Mouse (Mus musculus) layer of hippocampus, postnatal 10 days (tissue): ENCODE measurements around the gene Tll1. TPM values are rescaled to one million over a fixed set of nuclear protein-coding genes. Genes with fewer than 3 reads are reported as not detected.

Experiments
- DNase-seq, 2 experiments: peaks; one replicate each; pipeline ENCODE4 v3.0.0; 2021; ENCODE audit warnings: low spot score in 2 of 2
- long read RNA-seq: library from polyadenylated mRNA; stranded (forward); transcript quantifications from one replicate; pipeline ENCODE4 v2.0.0, GENCODE M21; 2023
- total RNA-seq, 2 experiments: library from RNA; stranded (reverse); gene quantifications; 2 replicates each; pipeline ENCODE4 v1.2.3; 2021

The Tll1 gene
- 1 to 10 TPM; 7.0 to 7.5 TPM for total RNA-seq
- long read RNA-seq, full-length matches to known transcripts = 1 of 4 reads
- long read RNA-seq, partial matches to known transcripts = 1 of 4 reads
- long read RNA-seq, other reads (novel, unspliced or antisense) = 2 of 4 reads

DNA sequence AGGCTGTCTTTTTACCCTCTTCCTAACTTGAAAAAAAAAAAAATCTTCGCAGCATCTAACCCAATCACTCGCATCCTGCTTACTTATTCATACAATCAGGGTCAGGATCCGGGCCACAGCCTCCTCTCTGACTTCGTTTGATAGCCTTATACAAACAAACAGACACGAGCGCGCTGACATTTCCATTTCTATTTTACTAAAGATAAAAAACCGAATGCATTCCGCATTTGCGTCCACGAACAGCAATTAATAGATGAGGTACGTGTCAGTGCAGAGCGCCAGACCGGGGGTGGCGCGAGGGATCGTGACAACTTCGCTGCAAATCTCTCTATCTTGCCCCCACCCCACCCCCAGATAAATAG, at the start of gene Tll1:
Gene Tll1, minus strand, starts transcription at position 248 of the 362 bp plus-strand sequence.
- DNase-seq = peak; percentile 11 to 24

DNA sequence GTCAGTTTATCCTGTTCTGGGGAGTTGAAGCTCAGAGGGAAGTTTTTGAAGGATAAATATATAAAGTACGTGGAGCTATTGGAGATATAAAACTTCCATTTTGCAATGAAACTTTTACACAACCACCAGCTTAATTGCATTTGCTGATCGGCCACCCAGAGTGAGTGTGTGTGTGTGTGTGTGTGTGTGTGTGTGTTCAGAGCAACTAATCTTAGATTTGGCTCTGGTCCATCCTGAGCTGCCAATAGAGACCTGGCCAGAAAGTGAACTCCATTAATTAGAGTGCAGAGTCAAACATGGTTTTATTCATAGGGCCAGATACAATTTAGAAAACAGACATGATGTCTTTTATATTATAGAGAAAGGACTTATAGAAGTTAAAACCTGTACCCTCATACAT, 32.6 kb upstream of the Tll1 start:
- no peak for DNase-seq

DNA sequence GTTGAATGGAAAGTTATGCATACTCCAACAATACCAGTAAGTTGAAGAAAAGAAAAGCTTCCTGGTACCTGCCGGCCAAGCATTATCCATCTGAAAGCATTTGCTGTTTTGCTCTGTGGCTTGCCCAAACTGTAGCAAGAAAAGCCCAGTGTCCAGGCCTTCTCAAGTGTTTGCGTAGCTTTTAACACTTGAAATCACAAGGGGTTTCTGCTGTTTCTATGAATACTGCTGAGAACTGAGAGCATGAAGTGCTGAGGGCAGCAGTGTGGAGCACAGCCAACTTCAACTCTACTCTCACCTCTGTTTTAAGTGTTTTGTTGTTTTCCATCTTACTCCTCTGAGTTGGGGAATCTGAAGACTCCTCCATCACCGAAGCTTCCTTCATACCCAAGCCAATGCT, 15.5 kb upstream of the Tll1 start:
- DNase-seq = no peak

DNA sequence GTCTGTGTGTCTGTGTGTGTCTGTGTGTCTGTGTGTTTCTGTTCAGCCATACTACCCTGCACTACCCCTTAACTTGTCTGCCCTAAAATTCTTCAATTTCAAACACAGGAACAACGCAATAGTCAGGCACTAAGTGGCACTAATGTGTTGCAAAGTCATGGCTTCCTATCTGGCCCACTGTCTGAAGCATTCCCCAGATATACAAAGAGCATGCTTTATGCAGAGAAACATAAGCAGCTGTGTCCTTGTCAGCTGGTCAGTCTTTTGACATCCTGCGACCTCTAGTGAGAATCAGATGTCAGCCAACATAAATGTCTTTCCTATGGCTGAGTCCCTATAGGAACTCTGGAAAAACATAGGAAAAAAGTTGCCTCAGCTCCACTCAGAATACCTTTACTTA, 11.6 kb upstream of the Tll1 start:
- no peak for DNase-seq

DNA sequence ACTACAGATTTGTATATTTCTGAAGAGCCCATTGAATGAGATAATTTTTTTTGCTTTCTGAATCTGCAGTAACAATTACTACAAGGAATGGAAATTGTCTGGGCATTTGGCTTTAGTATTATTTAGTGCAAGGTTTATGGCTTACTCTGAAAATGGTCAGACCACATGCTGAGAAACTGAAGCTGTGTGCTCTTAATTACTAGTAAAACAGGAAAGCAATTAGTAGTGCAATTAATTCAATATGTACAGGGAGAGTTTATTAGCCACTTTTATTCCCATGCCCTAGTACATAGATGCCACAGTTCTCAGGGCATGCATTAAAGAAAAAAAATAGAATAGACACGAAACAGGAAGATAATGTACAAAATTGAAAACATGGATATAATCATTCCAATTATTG, 10.2 kb upstream of the Tll1 start:
- no peak for DNase-seq

DNA sequence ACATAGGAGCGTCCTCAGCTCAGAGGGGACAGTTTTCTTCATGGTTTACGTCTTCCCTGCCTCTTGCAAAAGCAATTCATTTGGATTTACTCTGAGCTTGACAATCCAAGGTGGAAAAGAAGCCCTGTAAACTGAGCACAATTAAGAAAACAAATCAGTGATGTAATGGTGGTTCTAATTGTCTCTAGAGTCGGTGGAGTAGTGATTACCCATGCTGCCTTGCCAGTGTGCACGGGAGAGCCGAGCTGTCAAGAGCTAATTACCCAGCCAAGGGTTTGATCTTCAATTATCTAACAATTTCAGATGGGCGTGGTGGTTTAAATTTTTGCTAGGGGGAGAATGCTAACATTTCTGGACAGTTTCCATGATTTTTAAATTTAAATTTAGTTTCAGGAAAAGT, 9.3 kb upstream of the Tll1 start:
- no peak for DNase-seq

DNA sequence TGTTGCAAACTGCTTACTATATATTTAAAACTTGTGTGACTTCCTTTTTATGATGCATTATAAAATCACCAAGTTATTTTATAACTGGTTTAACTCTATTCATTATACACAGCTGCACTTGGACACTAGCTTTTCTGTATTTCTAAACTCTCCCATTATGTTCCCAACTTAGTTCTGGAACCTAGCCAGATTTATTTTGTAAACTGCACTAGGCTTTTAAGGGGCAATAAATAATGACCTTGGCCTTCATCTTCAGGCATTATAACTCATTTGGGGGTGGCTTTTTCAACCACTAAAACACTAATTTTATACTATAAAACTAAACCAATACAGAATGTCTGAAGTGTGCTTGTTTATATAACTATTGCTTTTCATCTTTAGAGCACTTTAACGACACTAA, 8.8 kb upstream of the Tll1 start:
- DNase-seq = no peak

DNA sequence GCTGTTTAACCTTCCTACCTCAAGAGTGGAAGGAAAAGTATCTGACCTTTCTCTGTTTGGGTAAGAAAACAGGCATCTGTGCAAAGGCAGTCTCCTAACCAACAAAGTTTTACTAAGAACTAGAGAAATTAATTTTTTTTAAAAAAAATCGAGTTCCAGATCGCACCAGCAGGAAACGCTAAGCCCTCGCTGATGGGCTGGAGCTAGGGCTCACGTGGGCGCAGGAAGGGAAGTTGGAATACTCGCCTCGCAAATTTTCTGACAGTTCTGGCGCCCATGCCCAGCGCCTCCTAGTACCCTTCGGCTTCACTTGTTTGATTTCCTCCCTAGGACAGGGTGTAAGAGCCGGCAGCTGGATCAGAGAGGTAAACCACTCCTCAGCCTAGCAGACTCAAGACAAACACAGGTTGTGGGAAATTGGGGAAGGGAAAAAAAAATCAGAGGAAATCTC, 365 bp upstream of the Tll1 start:
- peak; percentile 23 to 40 for DNase-seq

DNA sequence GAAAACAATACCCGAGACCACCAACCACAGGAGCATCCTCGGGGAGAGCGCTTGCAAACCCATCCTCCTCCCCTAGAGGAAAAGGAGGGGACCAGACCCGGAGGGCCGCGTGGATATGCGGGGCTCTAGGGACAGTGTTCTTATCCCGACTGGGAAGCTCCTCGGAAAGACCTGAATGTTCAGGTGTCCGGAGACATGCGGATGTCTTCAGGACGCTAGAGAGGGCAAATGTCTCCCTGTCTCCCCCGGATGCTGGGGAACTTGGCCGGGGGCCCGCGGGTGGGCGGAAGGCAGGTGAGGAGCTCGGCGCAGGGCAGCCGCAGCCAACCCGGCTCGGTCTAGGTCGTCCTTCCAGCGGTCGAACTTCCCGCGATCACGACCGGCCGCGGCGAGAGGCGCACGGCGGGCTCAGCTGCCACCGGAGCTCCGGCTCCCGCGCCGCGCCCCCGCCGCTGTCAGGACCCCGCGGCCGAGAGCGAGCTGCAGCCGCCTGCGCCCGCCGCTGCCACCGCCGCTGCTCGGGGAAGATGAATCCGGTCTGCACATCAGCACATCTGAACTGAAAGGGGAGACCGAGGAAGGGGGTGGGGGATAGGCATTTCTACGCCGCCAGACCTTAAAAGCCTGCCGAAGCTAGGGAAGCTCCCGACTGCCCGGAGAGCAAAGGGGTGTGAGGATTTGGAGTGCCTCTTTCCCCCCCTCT, 599 bp downstream of the Tll1 start:
- DNase-seq = peak; percentile 30 to 57

DNA sequence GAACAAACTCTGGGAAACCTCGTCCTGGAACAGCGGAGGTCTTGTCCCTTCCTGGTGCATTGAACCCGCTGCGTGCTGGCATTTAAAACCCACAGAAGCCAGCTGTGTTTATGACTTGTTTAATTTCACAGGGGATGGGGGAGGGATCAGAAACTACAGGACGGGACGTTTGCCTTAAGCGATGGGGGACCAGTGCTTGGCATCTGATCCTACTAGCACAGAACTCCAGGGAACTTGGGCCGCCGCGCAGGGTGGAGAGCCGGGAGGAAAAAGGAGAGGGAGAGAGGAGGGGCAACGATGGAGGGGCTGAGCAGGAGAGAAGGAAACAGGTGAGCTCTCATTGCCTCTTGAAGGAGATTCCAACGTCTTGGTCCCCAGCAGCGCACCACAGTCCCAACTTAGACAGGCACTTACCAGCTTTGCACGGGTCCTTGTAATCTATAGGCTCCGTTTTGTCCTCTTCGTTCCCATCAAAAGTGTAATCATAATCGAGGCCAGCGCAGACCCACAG, 1.2 kb downstream of the Tll1 start:
- DNase-seq = peak; percentile 3 to 15

DNA sequence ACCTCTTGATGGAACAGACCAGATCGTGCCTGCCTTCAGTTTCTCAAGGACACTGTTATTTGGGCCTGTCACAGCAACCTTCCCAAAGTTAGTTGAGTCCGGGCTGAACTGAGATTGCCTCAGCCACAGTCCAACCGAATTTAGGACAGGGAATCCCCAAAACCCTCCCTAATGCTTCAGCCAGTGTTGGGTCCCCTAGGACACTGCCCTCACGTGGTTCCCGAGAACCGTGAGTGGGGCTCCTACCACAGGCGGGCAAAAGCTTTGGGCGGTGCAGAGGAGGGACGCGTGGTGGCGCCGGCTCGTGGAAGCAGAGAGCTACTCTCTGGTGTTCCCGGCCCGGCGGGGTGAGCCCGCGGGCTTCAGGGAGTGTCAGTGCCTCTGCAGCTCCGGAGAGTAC, 1.9 kb downstream of the Tll1 start:
- peak; percentile 25 to 52 for DNase-seq

DNA sequence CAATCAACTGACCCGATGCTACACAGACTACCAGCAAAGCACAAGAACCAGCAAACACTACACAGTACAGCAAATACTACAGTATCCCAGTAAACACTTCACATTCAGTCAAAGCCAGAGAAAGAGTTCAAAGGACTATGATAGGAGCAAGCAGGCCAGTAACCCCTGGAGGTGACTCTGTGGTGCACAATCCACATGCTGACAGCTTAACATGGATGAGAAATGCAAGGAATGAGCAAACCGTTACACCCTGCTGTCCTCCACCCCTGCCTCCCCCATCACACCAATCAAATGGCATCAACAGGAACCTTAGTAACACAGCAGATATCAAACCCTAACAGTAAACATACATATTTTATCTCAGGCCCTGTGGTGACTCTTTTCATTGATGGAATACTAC, 7.7 kb downstream of the Tll1 start:
- DNase-seq = no peak

DNA sequence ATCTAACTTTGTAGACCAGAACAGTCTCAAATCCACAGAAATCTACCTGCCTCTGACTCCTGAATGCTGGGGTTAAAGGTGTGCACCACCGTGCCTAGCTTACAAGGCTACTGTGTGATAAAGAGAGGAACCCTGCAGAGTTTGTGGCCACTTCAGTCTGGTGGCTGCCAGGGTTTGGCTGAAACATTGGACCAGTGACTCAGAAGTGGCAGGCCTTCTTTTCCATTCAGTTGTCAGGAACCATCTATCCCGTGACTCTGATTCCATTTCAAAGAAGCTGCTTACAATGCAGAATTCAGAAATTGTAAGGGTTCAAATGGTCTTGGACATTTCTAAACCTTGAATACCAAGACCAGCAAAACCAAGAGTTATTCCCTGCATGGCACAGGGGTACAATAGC, 12.7 kb downstream of the Tll1 start:
- DNase-seq = no peak

DNA sequence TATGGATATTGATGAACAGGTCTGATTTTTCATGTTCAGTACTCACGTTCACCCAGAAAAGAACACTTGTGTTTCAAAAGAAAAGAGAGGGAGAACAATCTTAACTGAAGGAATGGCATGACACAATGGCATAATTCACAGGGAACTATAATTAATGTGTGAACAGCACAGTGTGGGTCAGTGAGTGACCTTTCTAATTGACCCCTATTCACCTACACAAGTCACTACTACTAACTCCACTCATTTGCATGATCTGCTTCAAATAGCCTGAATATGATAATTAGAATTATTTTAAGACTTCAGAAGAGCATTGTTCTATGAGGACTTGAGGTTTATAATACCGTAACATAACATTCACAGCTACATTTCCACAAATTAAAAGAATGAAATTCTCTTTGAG, 18.2 kb downstream of the Tll1 start:
- no peak for DNase-seq

DNA sequence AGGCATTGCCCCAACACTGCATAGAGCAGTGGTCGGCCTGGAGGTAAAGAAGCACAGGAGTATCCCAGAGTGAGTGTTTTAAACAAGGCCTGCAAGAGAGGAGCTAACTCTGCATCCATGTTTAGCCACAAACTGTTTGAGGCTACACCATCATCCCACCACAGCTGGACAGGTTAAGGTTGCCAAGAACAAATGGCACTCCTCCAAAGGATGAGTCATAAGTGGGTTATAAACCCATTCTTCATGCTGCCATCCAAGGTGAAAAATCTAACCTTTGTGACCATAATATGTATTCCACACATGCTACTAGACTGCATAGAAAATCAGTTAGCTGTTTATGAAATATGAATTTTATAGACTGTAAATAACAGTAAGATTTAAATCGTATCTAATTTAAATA, 29.1 kb downstream of the Tll1 start:
- no peak for DNase-seq

DNA sequence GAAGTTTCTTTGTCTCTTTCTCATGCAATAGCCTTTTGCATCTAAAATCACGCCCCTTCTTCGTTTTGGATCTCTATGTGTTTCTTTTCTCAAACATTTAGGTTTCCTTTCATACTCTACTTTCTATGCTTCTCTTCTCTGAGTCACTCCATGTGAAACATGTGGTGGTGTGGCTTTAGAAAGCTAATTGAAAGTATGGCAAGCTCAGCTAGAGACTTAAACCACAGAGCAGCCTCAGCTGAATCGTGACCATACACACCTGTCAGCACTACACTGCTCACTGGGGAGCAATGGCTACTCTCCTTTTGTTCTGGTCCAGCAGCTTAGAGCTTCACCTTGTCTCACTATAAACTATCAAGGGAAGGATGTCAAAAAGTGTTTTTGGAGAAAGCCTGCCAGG, 31.2 kb downstream of the Tll1 start:
- DNase-seq = no peak

DNA sequence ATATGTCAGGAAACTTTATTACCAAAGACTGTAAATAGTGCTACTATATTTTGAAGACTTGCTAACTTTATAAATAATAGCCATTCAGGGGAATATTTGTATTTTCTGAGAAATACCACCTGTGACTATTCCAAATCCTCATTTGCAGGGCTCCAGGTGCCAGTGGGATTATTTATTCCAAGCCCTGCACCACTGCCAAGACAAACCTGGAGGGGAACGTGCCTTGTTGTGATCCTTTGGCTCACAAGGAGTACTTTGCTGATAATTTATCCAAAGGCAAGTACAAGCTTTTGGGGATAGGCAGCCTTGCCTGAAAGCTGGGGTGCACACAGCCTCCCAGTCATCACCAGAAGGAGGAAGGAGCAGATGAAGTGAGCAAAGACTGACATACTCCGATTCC, 32.3 kb downstream of the Tll1 start:
- DNase-seq = no peak

DNA sequence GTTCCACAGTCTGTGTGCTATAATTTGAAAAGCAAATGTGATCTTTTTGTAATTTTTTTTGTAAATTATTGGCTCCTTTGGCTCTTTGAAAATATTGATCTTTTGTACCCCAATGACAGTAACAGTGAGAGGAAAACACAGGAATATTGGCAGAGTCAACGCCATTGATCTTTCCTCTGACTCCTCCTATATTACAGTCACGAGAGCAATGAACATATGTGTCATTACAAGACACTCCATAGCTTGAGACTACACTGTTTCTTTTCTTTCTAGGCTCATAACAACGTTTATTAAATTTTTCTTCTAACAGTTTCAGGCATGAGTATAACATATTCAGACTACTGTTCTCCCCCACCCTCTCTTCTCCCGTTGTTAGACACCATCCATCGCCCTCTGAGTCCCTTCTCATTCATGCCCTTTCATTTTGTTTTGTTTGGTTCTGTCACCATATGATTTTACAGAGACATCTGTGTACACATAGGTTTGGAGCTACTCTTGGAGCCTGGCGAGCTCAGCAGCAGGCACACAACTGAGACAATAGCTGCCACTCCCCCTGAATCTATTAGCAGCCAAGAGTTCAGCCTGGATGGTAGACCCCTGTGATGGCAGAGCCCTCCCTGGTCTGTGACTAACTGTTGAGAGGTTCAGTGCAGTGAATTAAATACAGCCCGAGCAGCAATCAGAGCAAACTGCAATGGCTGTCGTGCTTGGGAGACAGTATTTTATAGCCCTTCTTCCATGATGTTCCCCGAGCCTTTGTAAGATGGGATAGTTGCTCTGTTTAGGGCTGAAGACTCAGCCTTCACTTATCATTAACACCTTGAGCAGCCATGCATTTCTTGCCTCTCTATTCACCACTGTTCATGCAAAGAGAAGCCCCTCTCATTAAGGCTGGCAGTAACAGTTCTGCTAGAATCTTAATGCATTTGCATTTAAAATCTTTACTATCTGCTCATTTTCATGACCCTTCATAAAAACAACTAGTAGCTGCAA, 52.9 kb downstream of the Tll1 start:
- DNase-seq = no peak

DNA sequence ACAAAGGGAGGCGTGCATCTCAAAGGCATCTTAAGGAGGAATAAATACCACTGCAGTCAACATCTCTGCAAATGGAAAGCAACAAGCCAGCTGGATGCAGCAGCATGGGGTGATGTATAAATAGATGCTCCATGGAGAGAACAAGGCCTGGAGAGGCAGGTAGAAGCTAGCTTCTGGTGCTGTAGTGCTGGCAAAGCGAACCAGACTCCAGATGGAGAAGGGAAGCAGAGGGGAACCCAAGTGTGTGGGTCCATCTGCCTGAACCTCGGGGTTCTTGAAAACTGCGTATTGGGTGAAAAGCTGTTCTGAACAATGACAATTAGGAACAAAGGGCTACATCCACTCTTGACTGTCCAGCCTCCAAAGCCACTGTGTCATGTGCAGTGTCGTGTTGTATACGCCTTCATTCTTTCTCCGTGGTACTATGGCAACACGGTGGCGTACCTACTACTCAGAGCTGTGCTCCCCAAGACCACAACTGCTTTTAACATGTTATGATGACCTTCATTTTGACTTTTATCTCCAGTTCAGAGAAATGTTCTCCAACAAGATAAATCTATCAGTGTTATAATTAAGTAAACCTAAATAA, 53.8 kb downstream of the Tll1 start:
- DNase-seq = peak; percentile 32 to 33

DNA sequence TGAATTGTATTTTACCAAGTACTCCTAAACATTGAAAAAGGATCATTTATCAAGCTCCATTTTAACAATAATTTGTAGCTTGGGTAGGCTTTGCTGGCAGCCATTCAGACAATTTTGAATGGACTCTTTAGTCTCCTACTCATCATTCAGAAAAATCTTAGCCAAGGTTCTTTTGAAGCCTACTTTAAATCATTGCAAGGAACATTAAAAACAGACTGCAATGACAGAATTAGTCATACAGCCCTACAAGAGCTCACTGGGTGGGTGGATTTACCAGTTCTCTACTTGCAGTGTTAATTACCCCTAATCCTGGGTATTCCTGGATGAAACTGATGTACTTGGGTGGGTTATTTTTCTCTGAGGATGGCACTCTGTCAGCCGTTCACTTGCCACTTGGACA, 69.5 kb downstream of the Tll1 start:
- DNase-seq = no peak

DNA sequence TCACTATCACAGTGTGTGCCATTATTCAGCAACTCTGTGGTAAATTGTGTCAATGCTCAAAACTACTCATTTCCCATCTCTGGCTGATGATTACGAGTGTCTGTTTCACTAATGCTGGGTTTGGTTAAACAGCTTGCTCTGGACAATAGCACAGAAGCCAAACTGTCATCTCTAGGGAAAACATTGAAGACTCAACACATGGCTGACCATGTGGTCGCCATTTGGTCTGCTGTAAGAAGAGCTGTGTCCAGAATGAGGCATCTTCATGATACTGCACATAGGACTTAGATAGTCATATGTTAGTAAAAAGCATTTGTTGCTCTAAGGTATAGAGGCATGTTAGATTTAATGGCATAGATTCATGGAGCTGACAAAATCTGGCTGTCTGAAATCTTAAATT, 98.9 kb downstream of the Tll1 start:
- no peak for DNase-seq

DNA sequence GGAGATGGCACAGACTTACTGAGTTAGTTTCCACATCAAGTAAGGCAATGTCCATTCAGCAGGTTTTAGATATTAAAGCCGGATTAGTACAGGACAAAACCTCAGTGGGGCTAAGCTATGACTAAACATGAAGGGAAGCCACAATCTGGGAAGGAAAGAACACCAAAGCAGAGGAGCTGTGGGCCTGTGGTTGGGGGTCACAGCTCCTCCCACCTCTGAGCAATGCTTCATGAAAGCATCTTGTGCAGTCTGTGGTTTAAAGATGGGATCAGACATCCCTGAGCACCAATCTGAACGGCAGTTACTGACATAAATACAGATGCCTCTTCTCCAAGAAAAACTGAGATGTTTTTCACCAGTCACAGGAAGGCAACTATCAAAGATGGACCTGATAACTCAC, 132.7 kb downstream of the Tll1 start:
- DNase-seq = no peak
